Mouse (Mus musculus): ENCODE measurements around the gene Fam89a. TPM values are rescaled to one million over a fixed set of nuclear protein-coding genes. Genes with fewer than 3 reads are reported as not detected.
A peak's percentile ranks its signal among the peaks of the same experiment; 100 is the strongest.

Fam89a gene
- total RNA-seq, 2 experiments from 2014 or later: 0.48 to 0.95 TPM

DNA sequence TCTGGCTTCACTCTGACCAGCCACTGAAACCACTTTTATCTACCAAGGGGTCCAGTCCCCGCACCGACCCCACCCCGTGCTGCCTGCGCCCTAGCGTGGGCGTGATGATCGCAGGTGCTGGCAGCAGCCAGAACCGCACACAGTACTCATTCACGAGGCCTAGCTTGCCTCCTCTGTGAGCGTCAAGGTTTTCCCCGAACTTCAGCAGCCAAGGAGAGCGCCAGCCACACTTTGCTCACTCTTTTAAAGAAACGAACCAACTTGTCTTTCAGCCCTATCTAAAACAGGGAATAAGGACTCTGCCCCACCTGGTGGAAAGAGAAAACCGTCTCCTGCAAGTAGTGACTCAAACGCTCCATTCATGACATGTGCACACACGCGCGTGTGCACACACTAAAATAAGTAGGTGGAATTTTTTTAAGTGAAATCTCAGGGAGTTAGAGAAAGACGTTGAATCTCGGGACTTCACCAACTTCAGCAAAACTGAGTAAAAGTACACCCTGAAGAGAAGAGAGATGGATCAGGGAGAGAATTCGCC, 762 bp upstream of the Fam89a start:
- no peak for DNase-seq

GRCm38 (mm10) chr8:124751191-124751590, 441 bp downstream of the Fam89a start:
- no peak for DNase-seq

DNA sequence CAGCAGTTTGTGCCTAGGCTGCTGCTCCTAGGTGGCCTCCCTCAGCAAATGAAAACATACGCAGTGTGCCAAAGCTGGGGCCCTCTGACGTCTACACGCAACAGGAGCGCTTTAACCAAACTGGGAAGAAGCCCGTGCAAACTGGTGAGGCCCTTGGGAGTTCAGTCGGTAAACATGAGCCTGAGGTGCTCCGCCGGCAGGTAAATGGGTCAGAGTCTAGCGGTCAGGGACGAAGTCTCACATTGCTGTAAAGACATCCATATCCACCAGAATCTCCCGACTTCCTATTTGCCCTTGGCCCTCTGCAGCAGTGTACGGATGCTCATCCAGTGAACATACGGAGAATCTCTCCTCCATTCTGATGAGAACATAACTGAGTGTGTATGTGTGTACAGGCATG, 5.0 kb downstream of the Fam89a start:
- DNase-seq: no peak

DNA sequence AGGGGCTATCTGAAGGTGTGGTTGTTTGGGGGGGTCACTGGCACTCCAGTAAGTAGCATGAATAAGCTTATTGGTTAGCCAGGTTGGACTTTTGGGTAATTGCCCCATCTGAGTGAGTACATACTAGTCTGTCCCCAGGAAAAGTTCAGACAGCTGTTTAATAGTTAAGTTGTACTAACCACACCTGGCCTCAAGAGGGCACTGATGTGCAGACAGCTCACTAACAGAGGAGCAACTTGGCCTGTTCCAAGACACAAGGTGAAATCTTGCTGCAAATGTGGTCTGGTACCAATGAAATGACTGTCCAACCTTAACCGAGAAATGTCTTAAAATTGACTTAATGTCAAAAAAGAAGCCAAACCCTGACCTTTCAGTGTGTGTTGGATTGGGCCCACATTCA, 12.4 kb downstream of the Fam89a start:
- no peak for DNase-seq

DNA sequence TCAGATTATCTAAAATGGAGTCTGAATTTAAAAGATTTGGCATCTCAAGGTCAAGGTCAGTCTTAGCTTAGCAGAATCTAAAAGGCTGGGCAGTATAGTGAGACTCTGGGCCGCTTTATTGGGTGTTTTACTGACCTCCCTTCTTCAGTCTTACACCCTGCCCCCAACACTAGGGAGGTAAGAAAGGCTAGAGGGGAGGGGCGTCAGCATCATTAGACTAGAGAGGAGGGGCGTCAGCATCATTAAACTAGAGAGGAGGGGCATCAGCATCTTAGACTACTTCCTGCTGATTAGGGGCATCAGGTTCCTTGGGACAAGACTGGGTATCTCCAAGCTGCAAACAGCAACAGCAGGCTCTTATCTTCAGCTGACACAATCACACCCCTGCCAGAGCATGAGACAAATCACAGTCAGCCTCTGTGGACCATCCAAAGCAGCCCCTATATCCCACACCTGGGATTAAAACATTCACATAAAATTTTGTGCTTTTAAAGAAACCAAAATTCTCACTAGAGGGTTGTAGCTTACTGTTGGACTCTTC, 16.2 kb downstream of the Fam89a start:
- DNase-seq: no peak

- no peak for DNase-seq
These were observed 18.8 kb downstream of the Fam89a start for GRCm38 (mm10) chr8:124732828-124733227.

DNA sequence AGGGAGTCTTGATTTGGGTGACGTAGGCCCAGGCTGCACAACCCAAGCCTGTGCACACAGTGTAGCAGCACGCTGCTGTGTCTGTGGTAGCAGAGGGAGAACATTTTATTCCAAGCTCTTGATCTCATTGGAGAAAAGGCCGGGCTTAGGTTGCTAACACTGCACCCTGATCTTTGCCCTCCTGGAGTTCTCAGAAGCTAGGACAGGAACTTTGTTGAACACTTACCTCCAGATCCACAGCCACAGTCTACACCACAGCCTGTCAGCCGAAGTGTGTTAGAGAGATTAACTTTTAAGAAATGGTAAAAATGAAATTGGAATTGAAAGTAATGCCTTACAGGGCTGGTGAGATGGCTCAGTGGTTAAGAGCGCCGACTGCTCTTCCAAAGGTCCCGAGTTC, 27.3 kb downstream of the Fam89a start:
- DNase-seq: no peak

DNA sequence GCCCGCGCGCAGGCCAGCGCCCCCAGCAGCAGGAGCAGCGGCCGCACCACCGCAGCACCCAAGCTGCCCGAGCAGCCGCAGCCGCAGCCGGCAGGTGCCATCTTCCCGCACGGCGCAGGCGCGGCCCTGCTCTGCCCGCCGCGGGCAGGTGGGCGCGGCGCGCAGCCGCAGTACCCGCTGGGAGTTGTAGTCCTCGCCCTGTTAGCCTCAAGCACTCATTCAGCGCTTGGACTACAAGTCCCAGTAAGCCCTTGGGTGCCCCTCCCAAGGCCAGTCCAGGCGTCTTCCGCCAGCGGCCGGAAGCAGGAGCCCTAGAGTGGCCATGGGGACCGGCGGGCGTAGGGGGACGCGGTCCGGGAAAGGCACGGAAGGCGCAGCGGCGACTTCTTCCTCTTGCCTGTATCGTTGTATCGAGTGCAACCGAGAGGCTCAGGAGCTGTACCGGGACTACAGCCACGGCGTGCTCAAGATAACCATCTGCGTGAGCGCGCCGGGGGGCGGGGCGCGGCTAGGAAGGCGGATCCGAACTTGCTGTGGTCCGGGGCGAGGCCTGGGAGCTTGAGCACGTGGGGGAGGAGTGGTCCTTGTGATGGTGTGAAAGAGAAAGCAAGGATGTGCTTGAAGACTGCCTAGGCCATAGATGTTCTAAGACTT, 29.6 kb downstream of the Fam89a start, which contains the start of the genes Ttc13 and Arv1:
Gene Ttc13, minus strand, starts transcription at position 122 of the 654 bp plus-strand sequence.
Gene Arv1, plus strand, starts transcription at position 278 of the 654 bp plus-strand sequence.
- DNase-seq: peak; percentile 94 to 95

DNA sequence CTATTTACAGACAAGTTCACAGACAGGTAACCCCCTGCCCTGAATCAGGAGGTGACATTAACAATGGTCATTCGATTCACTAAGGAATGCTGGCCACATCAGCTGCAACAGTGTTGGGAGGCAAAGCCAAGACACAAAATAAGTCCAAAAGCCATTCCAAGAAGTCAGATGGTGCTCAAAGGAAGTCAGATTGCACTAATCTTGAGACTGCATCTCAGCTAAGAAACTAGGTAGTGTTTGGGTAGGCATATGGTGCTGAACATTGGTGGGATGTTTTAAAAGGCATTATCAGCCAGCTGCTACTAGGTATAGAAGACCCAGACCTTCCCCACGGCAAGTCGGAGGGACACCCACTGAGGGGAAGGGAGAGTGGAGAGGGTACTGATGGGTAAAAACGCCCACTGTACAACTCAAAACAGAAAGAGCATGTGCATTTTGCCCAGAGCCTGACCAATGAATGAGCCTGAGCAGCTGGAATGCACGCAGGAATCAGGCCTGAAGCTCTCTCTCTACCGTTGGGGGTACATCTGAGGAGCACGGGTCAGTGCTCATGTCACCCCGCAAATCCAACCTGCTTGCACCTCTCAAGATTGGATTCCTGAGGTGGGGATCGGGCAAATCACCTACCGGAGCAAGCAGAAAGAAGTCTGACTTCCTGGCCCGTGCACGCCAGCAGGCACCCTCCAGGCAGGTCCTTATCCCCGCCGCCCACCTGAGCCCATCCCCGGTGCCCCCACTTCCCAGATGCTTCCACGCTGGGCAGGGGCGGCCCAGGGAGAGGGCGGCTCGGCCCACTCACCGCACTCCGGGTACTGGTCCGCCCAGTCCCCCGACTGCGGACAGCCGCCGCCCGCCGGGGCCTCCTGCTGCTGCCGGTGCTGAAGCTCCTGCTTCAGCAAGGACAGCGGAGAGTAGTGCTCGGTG, 30.4 kb downstream of the Fam89a start:
- DNase-seq: no peak

- no peak for DNase-seq
These were observed 31.5 kb downstream of the Fam89a start for GRCm38 (mm10) chr8:124720133-124720532.

DNA sequence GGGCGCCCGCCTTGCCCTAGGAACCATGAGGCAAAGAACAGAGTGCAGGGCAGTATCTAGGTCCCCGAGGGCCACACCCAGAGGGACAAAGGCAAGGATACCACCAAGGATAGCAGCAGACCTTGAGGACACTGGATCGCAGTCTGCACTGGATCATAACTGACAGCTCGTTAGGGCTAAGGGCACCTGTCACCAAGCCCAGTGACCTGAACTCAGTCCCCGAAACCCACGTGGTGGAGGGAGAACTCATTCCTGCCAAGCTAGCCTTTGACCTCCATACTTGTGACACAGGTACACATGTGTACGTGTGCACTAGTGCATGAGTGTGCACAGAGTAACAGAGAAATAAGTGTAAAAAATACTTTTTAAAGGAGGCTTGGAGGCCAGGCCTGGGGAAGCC, 35.9 kb downstream of the Fam89a start:
- DNase-seq: no peak

GRCm38 (mm10) chr8:124713207-124713606, 38.4 kb downstream of the Fam89a start:
- DNase-seq: no peak

- no peak for DNase-seq
These were observed 45.8 kb downstream of the Fam89a start for GRCm38 (mm10) chr8:124705823-124706222.

GRCm38 (mm10) chr8:124704376-124704775, 47.3 kb downstream of the Fam89a start:
- no peak for DNase-seq

GRCm38 (mm10) chr8:124703526-124703925, 48.1 kb downstream of the Fam89a start:
- no peak for DNase-seq

DNA sequence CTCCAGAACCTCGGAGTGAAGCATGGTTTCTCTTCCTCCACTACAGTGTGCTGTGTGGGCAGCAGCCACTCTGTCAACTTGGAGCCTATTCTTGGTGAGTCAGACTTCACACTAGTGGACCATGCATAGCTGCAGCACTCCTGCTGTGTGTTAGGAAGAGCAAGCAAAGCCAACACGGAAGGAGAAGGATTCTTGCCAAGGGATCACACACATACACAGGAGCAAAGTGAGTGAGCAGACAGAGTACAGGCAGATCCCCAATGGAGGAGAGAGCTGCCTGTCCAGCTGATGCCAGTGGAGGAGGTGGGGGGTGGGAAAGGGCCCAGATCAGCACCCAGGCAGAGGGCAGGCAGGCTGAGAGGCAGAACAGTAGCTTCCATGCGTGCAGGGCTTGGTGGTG, 49.4 kb downstream of the Fam89a start:
- no peak for DNase-seq

DNA sequence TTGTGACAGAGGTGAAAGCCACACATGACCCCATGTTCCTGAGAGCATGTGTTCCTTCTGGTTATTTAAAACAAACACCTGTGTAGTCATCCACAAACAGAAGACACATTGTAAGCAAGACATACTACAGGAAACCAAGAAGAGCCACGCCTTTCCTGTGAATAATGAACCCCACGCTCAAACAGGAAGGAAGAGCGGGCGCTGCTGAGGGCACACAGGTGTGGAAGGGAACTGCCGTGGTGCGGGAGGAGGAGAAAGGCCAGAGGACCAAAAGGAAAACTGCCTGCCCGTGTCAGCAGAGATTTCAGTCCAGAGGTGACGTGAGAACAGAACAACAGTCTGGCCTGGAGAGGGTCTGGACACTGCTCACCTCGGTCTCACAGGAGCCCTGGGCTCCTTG, 50.6 kb downstream of the Fam89a start:
- no peak for DNase-seq

- DNase-seq: no peak
These were observed 51.4 kb downstream of the Fam89a start for GRCm38 (mm10) chr8:124700271-124700670.

DNA sequence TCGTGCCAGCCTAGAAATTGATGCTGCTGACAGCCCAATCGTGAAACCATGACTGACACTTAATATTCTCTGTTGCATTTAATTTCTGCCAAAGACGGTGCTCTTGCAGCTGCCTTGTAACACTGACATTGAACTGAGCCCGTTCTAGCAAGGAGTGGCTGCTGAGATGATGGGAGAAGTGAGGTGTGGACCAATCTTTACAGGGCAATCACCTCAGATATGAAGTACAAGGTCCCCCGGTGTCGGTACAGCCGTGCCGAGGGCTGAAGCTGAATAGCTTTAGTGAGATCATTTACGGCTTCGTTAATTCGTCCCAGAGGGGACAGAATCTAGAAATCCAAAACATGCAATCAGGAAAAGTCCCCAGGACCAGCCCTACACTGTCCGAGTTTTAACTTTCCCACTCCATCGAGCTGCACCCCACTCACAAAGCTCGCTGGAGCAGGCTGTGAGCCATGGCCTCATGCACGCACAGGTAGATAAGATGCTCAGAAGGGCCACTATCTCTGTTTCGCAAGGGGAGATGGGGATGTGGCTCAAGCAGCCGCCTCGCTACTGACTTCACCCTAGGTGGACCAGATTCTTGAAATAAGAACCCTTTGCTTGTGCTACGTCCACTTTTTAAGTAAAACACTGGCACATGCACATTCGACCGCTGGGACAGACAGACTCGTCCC, 56.1 kb downstream of the Fam89a start:
- DNase-seq: no peak

DNA sequence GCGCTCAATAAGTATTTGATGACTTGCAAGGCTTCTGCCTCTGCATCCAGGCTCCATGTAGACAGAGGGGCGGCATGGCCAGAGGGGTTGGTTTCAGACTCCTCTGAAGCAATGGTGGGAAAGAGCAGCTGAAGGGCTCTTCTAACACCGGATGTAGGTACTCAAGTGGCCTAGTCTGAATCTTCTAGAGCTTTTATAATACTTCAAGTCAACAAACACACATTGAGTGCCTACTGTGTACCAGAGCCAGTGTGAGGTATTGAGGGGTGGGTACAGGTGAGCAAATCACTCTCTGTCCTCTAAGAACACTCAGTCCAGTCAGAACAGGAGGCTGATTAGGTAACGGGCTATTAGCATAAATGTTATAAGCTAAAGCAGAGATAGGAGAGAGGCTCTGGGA, 59.9 kb downstream of the Fam89a start:
- DNase-seq: no peak
